8 mouse cellular contexts compared by ENCODE assay signal in genomic region chr2:28467860-28468485, GRCm38 (mm10). TPM values are rescaled to one million over a fixed set of nuclear protein-coding genes. Genes with fewer than 3 reads are reported as not detected.
DNase-seq lines count a peak whose midpoint lies in the region; ATAC-seq and TF ChIP-seq lines count a peak whose summit lies in the region.

TSS of gene Mrps2 (plus strand) at chr2:28468066.

- H3K9me3 ChIP-seq in hindbrain, embryonic 15.5 days: 0 out of 2 replicates have a peak, but pooled peaks cover under 1% of the 10 kb centered on the region

- TF ChIP-seq CTCF in Patski (IDR thresholded peaks at IDR 0.05): peak; percentile 100

- peak within 1 kb of the TSS; percentile 75 for H3K4me2 ChIP-seq in hindbrain, embryonic 15.5 days

- H3K4me1 ChIP-seq in hindbrain, embryonic 15.5 days (replicated peaks): peaks cover 22% of the 10 kb centered on the region

- H3K4me3 ChIP-seq in hindbrain, embryonic 15.5 days: peak within 1 kb of the TSS; percentile 88

- CTCF ChIA-PET in Patski (lab: Charles Lee): no interaction called here

- in situ Hi-C loops in Patski (cut with MboI; ENCODE audit: low pct_unique_long_range_greater_than_20kb): no loop called here

- POLR2A ChIA-PET in Patski (lab: Charles Lee): interaction anchor here (0.5 kb wide), 1 partner anchor 40 kb away, joined by 5 read pairs; no protein-coding TSS in a partner anchor

- H3K9ac ChIP-seq in hindbrain, embryonic 15.5 days: peak within 1 kb of the TSS; percentile 95

- under 1% methylated on average over 52 of the region's 52 CpGs for WGBS in hindbrain, embryonic 15.5 days

- peak; percentile 10 for DNase-seq in Patski (ENCODE audit: low read depth, low spot score)
- peak; percentile 92 to 94 for DNase-seq in cerebellum, postnatal 25 days
- peak; percentile 85 to 87 for DNase-seq in frontal cortex, postnatal 36 days (ENCODE audit: low spot score in 2 of 2)
- peak; percentile 57 for DNase-seq in left cerebral cortex, adult 11 months (ENCODE audit: low spot score)
- peak; percentile 91 for DNase-seq in lung, postnatal 4 days
- DNase-seq in retina, postnatal 7 days (ENCODE audit: low read depth, low spot score): peak; percentile 81
- peak; percentile 82 for DNase-seq in urinary bladder, adult 2 months (ENCODE audit: low spot score)

- H3K36me3 ChIP-seq in hindbrain, embryonic 15.5 days: peaks cover 39% of the 10 kb centered on the region

- ATAC-seq in Patski: peak; percentile 48
- peak; percentile 89 for ATAC-seq in hindbrain, embryonic 15.5 days (ENCODE audit: low FRiP score, low read depth)

- H3K27ac ChIP-seq in hindbrain, embryonic 15.5 days (replicated peaks): peak within 1 kb of the TSS; percentile 46; the same call in 1 of the 2 replicates

- H3K27me3 ChIP-seq in Patski: no peaks in the 10 kb centered on the region
- H3K27me3 ChIP-seq in hindbrain, embryonic 15.5 days: no peaks in the 10 kb centered on the region

RNA-seq across cellular contexts. Expression of gene Mrps2, which starts in this region (rescaled TPM):
- 43.1 TPM for polyA plus RNA-seq in Patski (2021)
- 49.2 and 51.0 TPM in 2 replicates for polyA plus RNA-seq in hindbrain, embryonic 15.5 days (2015; fragmentation: Nextera tagmentation; extraction: Ambion mirVana)
- polyA plus RNA-seq in urinary bladder, adult 2 months (2012; rRNA removed): 28.2 and 30.9 TPM in 2 replicates

Comparison
In these comparisons a context has a peak if more than half of its experiments do, and no peak if none do; other contexts are left out.
1. Peak in every context shown above with its lines: DNase-seq, ATAC-seq, H3K4me3 ChIP-seq and H3K27ac ChIP-seq.
2. DNase-seq: peak in every context shown above with its lines; median percentile 93 in cerebellum, postnatal 25 days; 91 in lung, postnatal 4 days; 86 in frontal cortex, postnatal 36 days; 82 in urinary bladder, adult 2 months; 81 in retina, postnatal 7 days; 57 in left cerebral cortex, adult 11 months; 10 in Patski.